Mouse (Mus musculus): ENCODE data around the gene Birc7.

GRCm38 (mm10) chr2:180952731-180953171 lies 23.9 kb downstream of the Birc7 start:
- TF ChIP-seq POLR2A (IDR thresholded peaks at IDR 0.05; ENCODE audit: insufficient read length, low read depth) = no peak
- TF ChIP-seq USF1 (IDR thresholded peaks at IDR 0.05; ENCODE audit: low read depth) = no peak
- no peak for TF ChIP-seq MYOD1 (IDR thresholded peaks at IDR 0.05; ENCODE audit: control insufficient read depth in 1 of 3, insufficient read length in 2 of 3, low read depth in 2 of 3)
- no peak for TF ChIP-seq MAX (IDR thresholded peaks at IDR 0.05; ENCODE audit: low read depth)
- no peak for TF ChIP-seq E2F4 (IDR thresholded peaks at IDR 0.05; ENCODE audit: insufficient read depth)
- no peak for TF ChIP-seq MYOG (IDR thresholded peaks at IDR 0.05; ENCODE audit: control insufficient read depth in 1 of 3, insufficient read depth in 1 of 3, insufficient read length in 2 of 3, low read depth in 2 of 3)
- TF ChIP-seq CEBPB (IDR thresholded peaks at IDR 0.05; ENCODE audit: insufficient read depth, poor library complexity, severe bottlenecking) = no peak
- no peak for TF ChIP-seq TCF12 (IDR thresholded peaks at IDR 0.05; ENCODE audit: insufficient read depth, poor library complexity, severe bottlenecking)
- TF ChIP-seq POLR2AphosphoS2 (IDR thresholded peaks at IDR 0.05; ENCODE audit: insufficient read length, low read depth) = no peak
- no peak for TF ChIP-seq TCF3 (IDR thresholded peaks at IDR 0.05; ENCODE audit: insufficient read length, low read depth)
- TF ChIP-seq REST (IDR thresholded peaks at IDR 0.05; ENCODE audit: insufficient read depth, insufficient read length) = no peak
- no peak for TF ChIP-seq SRF (IDR thresholded peaks at IDR 0.05; ENCODE audit: control insufficient read depth, insufficient read length, low read depth)
